Mouse (Mus musculus): ENCODE data around the gene Camk1d.

DNA sequence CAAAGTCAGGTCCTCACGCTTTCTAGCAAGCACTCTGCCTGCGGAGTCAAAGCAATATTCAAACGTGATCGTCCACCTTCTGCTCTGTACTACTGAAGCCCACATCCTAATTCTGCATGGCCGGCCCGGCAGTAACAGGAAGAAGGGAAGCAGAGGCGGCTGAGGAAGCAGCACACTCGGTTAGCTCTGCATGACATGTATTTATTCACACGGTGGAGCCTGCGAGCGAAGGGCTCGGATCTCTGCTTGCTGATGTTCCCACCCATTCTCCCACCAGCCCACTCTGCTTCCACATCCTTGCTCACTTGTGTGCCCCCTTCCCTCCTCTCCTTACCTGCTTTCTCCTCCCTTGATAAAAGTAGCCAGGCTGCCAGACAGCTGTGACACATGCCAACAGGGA is 117.4 kb downstream of the Camk1d start:
- TF ChIP-seq CTCF (conservative IDR thresholded peaks at IDR 0.05; ENCODE audit: insufficient read depth, insufficient read length, low read depth, low read length) (no peak), POLR2A (IDR thresholded peaks at IDR 0.05; ENCODE audit: low read depth, low read length) (no peak)

Measured in kidney, adult 2 months (tissue).